Mouse (Mus musculus) embryonic facial prominence, embryonic 11.5 days (tissue): ENCODE results near the gene Clba1. TPM values are rescaled to one million over a fixed set of nuclear protein-coding genes. Genes with fewer than 3 reads are reported as not detected.
A peak's percentile ranks its signal among the peaks of the same experiment; 100 is the strongest.

Source experiments
- ATAC-seq: fragments of 200-750 bp; cut with Nextera tagmentation; replicated peaks from 2 replicates; pipeline ENCODE4 v1.8.0; 2017; ENCODE audit warnings: low read depth; ENCODE audit not compliant: insufficient number of reproducible peaks, low FRiP score, low TSS enrichment
- DNase-seq: peaks from one replicate; pipeline ENCODE4 v3.0.0-alpha.2; 2015; ENCODE audit warnings: low spot score
- H3K27ac ChIP-seq: fragments of 300-500 bp; sonication (generic); replicated peaks from 2 replicates; pipeline ENCODE4 v1.5.1; 2014; ENCODE audit warnings: mild to moderate bottlenecking, low read depth, low read length, control low read depth
- H3K27me3 ChIP-seq: fragments of 300-500 bp; sonication (generic); 2 replicates; pipeline ENCODE4 v1.6.1; 2014; ENCODE audit warnings: mild to moderate bottlenecking, low read length, moderate library complexity, mixed read lengths; ENCODE audit not compliant: control insufficient read depth, insufficient read depth
- H3K36me3 ChIP-seq: fragments of 300-500 bp; sonication (generic); replicated peaks from 2 replicates; pipeline ENCODE4 v1.6.1; 2014; ENCODE audit warnings: low read depth, mild to moderate bottlenecking, low read length, moderate library complexity, mixed read lengths; ENCODE audit not compliant: control insufficient read depth, insufficient read depth
- H3K4me1 ChIP-seq: fragments of 300-500 bp; sonication (generic); 2 replicates; pipeline ENCODE4 v1.6.1; 2014; ENCODE audit warnings: low read length, mixed read lengths; ENCODE audit not compliant: control insufficient read depth, insufficient read depth
- H3K4me2 ChIP-seq: fragments of 300-500 bp; sonication (generic); 2 replicates; pipeline ENCODE4 v1.6.1; 2014; ENCODE audit warnings: low read depth, mild to moderate bottlenecking, control low read depth, low read length, moderate library complexity
- H3K4me3 ChIP-seq: fragments of 300-500 bp; sonication (generic); 2 replicates; pipeline ENCODE4 v1.5.1; 2014; ENCODE audit warnings: low read depth, low read length, control low read depth
- H3K9ac ChIP-seq: fragments of 300-500 bp; sonication (generic); replicated peaks from 2 replicates; pipeline ENCODE4 v1.6.1; 2014; ENCODE audit warnings: mild to moderate bottlenecking, control low read depth, low read length
- H3K9me3 ChIP-seq: fragments of 300-500 bp; sonication (generic); replicated peaks from 2 replicates; pipeline ENCODE4 v1.6.1; 2016; ENCODE audit warnings: mild to moderate bottlenecking, low read length, inconsistent platforms, mixed read lengths; ENCODE audit not compliant: control insufficient read depth
- WGBS: fragments of 180-500 bp; shearing (Covaris S2); extraction: QIAGEN DNeasy Blood & Tissue Kit; methylation state at CpG from one replicate; pipeline ENCODE4 v1.1.7; 2014; 5-methylcytosine and 5-hydroxymethylcytosine counted together
- polyA plus RNA-seq: library from polyadenylated mRNA; unstranded; fragments of >200 nt; fragmentation: Nextera tagmentation; extraction: Ambion mirVana; gene quantifications from 2 replicates; pipeline ENCODE4 v1.2.1, GENCODE M21; 2014

Gene Clba1
- polyA plus RNA-seq: 8.3 and 9.5 TPM in 2 replicates

GRCm38 (mm10) chr12:112808587-112809364, at the start of gene Clba1:
Clba1 (plus strand) TSS chr12:112808937.
- Histone ChIP-seq H3K27ac (no peak within 1 kb of the TSS; the same call in 1 of the 2 replicates), H3K36me3 (no peaks in the 10 kb centered on the region; the same call in 1 of the 2 replicates), H3K9ac (peak within 1 kb of the TSS; percentile 58), H3K4me1 (no peaks in the 10 kb centered on the region), H3K27me3 (no peaks in the 10 kb centered on the region), H3K4me3 (peak within 1 kb of the TSS; percentile 70), H3K4me2 (peak within 1 kb of the TSS; percentile 96), H3K9me3 (no peaks in the 10 kb centered on the region)
- DNase-seq (peak; percentile 95), ATAC-seq (peak; percentile 85)
- WGBS: 1% methylated on average over 64 of the region's 64 CpGs

DNA sequence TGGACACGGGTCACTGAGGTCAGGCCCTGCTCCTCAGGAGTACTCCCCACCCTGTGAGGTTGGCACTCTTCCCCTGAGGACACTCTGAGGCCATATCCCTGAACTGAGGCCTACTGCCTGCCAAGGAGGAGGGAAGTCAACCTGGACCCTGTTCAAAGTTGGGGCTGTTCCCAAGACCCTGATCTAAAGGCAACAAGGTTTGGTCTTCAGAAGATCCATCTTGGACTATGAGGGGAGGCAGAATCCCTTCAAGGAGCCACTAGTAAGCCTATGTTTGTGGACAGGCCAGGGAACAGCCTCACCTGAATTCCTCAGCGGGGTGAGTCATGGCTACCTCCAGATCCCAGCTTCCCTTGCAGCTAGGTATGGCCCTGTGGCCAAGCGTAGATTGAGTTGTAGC, 49.3 kb upstream of the Clba1 start:
- Histone ChIP-seq H3K9ac (no peak overlapping the region), H3K4me3 (no peak overlapping the region), H3K4me1 (no peaks in the 10 kb centered on the region), H3K4me2 (no peak overlapping the region), H3K27me3 (no peaks in the 10 kb centered on the region), H3K36me3 (no peaks in the 10 kb centered on the region), H3K9me3 (no peaks in the 10 kb centered on the region), H3K27ac (no peak overlapping the region)
- no peak for DNase-seq
- 94% methylated on average over 3 of the region's 3 CpGs for whole genome bisulfite sequencing
- ATAC-seq: no peak

DNA sequence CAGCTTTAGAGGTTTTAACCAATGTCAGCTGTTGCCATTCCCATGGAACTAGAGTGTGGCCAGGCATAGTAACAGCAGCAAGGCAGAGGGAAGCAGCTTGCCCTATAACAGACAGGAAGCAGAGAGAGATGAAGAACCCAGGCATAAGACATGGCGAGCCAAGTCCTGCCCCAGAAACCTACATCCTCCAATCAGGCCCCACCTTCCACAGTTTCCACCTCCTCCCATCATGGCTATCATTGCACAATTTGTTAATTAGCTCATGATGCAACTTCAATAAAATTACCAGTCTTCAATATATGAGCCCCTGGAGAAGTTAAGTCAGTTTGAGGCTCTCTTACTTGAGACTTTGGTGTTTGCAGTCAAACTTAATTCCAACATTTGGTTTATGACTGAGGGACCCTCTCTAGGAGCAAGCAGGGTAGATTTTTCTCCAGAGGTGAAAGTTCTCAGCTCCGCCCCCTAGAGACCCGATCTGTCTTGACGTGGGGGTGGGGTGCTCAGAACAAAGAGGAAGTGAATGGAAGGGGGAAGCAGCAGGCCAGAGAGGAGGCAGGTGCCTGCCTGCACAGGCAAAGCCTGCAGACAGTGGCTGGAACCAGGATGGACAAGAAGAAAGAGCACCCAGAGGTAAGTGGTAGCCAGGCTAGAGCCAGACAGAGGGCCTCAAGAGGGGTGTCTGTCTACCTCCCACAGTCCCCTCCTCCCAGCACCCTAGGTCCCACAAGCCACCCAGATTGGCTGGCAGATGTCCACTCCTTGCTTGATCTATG, 48.4 kb upstream of the Clba1 start, which contains the start of gene Pld4:
Gene Pld4, plus strand, starts transcription at position 502 of the 773 bp plus-strand sequence.
- H3K27ac ChIP-seq: no peak within 1 kb of the TSS
- 42% methylated on average over 4 of the region's 4 CpGs for WGBS
- no peak for DNase-seq

GRCm38 (mm10) chr12:112761411-112761810, 47.3 kb upstream of the Clba1 start:
- H3K36me3 ChIP-seq: no peaks in the 10 kb centered on the region
- no peaks in the 10 kb centered on the region for H3K4me1 ChIP-seq
- no peaks in the 10 kb centered on the region for H3K27me3 ChIP-seq
- ATAC-seq (no peak), DNase-seq (no peak)
- H3K4me3 ChIP-seq: no peak overlapping the region
- no peak overlapping the region for H3K27ac ChIP-seq
- no peak overlapping the region for H3K9ac ChIP-seq
- no peak overlapping the region for H3K4me2 ChIP-seq
- 88% methylated on average over 4 of the region's 4 CpGs for WGBS
- no peaks in the 10 kb centered on the region for H3K9me3 ChIP-seq

More for the DNA sequence above, 48.4 kb upstream of the Clba1 start, which contains the start of gene Pld4:
- no peak for ATAC-seq
- Histone ChIP-seq H3K4me3 (no peak within 1 kb of the TSS), H3K4me1 (no peaks in the 10 kb centered on the region), H3K36me3 (no peaks in the 10 kb centered on the region), H3K9ac (no peak within 1 kb of the TSS), H3K4me2 (no peak within 1 kb of the TSS), H3K27me3 (no peaks in the 10 kb centered on the region), H3K9me3 (no peaks in the 10 kb centered on the region)

- no peak for ATAC-seq
- H3K36me3 ChIP-seq: no peaks in the 10 kb centered on the region
- no peak for DNase-seq
- no peak overlapping the region for H3K4me3 ChIP-seq
- H3K27ac ChIP-seq: no peak overlapping the region
- H3K27me3 ChIP-seq: no peaks in the 10 kb centered on the region
- H3K9ac ChIP-seq: no peak overlapping the region
- no peaks in the 10 kb centered on the region for H3K9me3 ChIP-seq
- no peaks in the 10 kb centered on the region for H3K4me1 ChIP-seq
- WGBS: 91% methylated on average over 3 of the region's 3 CpGs
- H3K4me2 ChIP-seq: no peak overlapping the region
Measured at GRCm38 (mm10) chr12:112762018-112762417, 46.7 kb upstream of the Clba1 start.

DNA sequence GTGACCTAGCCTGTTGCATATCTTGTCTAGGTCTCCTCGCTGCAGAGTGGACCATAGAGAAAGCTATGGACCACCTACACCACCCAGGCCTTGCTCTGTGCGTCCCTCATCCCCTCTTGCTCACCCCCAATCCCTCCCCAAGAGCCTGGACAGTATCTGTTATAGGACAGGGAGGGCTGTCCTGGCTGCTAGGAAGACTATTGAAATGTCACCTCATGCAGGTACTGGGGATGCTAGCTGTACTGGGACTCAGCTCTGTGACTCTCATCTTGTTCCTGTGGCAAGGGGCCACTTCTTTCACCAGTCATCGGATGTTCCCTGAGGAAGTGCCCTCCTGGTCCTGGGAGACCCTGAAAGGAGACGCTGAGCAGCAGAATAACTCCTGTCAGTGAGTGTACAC, 45.6 kb upstream of the Clba1 start:
- no peaks in the 10 kb centered on the region for H3K9me3 ChIP-seq
- no peak overlapping the region for H3K4me2 ChIP-seq
- 76% methylated on average over 4 of the region's 4 CpGs for WGBS
- ATAC-seq (no peak), DNase-seq (no peak)
- H3K4me1 ChIP-seq: no peaks in the 10 kb centered on the region
- H3K27me3 ChIP-seq: no peaks in the 10 kb centered on the region
- no peak overlapping the region for H3K4me3 ChIP-seq
- H3K9ac ChIP-seq: no peak overlapping the region
- no peak overlapping the region for H3K27ac ChIP-seq
- no peaks in the 10 kb centered on the region for H3K36me3 ChIP-seq

DNA sequence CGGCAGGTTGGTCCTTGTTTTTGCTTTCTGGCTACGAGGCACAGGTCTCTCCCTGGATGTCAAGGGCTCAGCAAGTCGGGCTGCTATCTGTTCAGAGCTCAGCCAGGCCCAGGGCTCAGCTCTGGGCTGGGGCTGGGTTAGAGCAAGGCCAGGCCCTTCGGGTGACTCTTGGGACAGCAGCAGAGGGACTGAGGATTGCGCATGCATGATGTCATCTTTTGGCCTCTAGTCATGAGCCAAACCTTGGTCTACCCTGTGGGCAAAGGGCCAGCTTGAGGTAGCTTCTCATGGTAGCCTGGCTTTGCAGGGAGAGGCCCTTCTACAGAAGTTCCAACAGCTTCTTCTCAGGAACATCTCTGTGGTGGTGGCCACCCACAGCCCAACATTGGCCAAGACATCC, 44.6 kb upstream of the Clba1 start:
- Histone ChIP-seq H3K4me3 (no peak overlapping the region), H3K27me3 (no peaks in the 10 kb centered on the region), H3K36me3 (no peaks in the 10 kb centered on the region), H3K9me3 (no peaks in the 10 kb centered on the region), H3K4me2 (no peak overlapping the region), H3K27ac (no peak overlapping the region), H3K4me1 (no peaks in the 10 kb centered on the region), H3K9ac (no peak overlapping the region)
- WGBS: 88% methylated on average over 5 of the region's 5 CpGs
- no peak for DNase-seq
- no peak for ATAC-seq

DNA sequence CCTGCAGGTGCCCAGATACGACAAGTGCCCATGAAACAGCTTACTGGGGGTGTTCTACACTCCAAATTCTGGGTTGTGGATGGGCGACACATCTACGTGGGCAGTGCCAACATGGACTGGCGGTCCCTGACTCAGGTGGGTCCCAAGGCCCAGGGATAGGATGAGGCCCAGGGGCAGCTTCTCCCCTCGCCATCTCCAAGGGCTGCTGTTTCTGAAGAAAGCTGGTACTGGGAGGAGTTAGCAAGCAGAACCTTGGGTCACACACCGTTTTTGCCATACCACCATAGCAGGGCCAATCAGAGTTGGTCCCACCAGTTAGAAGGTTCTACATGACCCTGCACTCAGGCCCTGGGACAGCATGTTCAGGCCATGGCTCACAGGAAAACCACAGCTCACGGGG, 43.7 kb upstream of the Clba1 start:
- Histone ChIP-seq H3K27me3 (no peaks in the 10 kb centered on the region), H3K9me3 (no peaks in the 10 kb centered on the region), H3K4me1 (no peaks in the 10 kb centered on the region), H3K4me3 (no peak overlapping the region), H3K9ac (no peak overlapping the region), H3K4me2 (no peak overlapping the region), H3K27ac (no peak overlapping the region), H3K36me3 (no peaks in the 10 kb centered on the region)
- 86% methylated on average over 7 of the region's 7 CpGs for WGBS
- no peak for ATAC-seq
- DNase-seq: no peak
